Mouse (Mus musculus) adrenal gland, postnatal 4 days (tissue): ENCODE results near the gene Pi4ka. TPM values are rescaled to one million over a fixed set of nuclear protein-coding genes. Genes with fewer than 3 reads are reported as not detected.
A peak's percentile ranks its signal among the peaks of the same experiment; 100 is the strongest.
"Not testable (repeated sequence)": the region's sequence is repeated elsewhere in the genome, so short reads cannot be mapped to it uniquely, and the experiment has no call there.

Experiments
- DNase-seq, 2 experiments: peaks; one replicate each; pipeline ENCODE4 v3.0.0; 2021 to 2022; ENCODE audit warnings: low spot score in 2 of 2, mixed read lengths in 2 of 2
- total RNA-seq, 2 experiments: library from RNA; stranded (reverse); gene quantifications; 2 replicates each; pipeline ENCODE4 v1.2.3; 2021

Gene Pi4ka
- total RNA-seq, 2 experiments from 2014 or later = 65.0 to 70.9 TPM

DNA sequence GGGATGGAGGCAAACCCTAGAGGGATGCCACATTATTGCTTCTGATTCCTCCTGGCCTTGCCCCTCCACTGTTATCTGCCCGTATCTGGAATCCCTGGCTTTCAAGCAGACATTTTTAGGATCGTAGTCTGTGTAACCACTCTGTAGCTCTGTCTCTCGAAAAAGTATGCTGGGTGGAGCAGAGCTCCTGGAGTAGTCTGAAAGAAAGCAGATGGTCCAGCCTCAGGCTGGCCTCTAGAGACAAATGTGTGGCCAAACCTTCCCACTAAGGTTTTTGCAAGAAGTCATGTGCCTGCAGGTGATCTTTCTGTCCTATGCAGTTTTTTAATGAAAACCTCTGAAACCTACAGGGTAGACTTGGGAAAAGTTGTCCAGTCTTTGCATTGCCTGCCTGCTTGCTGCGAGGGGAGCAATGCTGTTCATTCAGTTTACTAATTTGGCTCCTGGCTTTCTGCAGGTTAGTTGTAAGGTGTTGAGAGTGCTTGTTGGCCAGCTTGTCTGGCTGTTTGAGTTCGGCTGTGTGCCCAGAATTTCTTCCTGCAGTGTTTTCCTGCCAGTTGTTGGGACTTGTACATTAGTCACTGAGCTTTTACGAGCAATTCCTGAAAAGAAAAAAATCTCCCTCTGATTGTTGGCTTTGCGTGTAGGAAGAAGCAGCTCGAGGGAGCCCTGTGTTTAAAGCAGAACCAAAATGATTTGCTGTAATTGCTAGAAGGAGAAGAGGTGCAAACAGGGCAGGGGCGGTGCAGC is 171.0 kb downstream of the Pi4ka start:
- no peak for DNase-seq

DNA sequence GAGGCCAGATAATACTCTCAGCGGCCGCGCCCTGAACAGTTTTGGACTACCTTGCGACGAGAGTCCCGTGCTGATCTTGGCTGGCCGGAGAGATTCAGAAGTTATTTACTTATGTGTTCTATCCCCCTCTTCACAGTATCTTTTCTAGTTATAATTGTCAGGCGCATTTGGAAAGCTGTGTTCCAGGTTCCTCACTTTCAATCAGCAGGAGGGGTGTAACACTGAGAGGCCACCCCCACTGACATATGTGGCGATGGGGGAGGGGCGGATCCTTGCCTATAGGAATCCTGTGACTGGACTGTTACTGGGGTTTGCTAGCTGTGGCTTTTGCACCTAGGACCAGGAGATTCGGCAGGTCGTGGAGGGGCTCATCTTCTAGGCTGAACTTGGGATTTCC is 171.6 kb downstream of the Pi4ka start:
- no peak for DNase-seq

DNA sequence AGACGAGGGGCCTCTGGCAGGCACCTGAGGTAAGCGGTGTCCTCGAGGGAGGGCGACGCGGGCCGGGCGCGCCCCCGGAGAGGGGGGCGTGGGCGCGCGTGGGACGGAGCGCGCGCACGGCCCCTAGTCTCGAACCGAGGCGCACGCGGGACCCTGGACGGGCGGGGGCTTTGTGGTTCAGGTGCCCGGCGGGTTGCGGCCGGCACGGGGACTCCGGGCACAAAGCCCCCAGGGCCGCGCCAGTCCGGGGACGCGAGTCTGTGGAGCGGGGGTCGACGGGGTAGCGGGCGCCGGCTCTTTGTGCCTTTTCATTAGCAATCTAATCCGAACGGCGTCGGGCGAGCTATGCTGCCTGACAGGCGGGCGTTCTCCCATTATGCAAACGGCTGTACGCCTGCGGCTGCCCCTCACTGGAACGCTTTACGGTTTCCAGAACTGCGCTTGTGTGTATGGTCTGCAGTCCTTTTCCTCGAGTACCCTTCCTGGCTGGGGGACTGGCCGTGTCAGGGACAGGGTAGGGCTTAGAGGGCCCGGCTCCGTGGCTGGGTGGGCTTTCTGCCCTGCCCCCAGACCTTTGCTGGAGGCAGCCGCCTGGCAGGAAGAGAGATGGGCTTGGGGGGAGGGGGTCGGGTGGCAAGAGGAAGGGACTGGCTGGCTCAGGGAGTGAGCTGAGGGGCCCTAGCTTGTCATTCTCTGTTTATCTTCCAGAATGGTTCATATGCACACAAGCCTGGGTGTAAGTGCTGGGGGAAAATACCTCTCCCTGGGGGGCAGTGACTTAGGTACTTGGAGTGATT is 172.2 kb downstream of the Pi4ka start:
- peak in 1 of 2 experiments; percentile 15 for DNase-seq

DNA sequence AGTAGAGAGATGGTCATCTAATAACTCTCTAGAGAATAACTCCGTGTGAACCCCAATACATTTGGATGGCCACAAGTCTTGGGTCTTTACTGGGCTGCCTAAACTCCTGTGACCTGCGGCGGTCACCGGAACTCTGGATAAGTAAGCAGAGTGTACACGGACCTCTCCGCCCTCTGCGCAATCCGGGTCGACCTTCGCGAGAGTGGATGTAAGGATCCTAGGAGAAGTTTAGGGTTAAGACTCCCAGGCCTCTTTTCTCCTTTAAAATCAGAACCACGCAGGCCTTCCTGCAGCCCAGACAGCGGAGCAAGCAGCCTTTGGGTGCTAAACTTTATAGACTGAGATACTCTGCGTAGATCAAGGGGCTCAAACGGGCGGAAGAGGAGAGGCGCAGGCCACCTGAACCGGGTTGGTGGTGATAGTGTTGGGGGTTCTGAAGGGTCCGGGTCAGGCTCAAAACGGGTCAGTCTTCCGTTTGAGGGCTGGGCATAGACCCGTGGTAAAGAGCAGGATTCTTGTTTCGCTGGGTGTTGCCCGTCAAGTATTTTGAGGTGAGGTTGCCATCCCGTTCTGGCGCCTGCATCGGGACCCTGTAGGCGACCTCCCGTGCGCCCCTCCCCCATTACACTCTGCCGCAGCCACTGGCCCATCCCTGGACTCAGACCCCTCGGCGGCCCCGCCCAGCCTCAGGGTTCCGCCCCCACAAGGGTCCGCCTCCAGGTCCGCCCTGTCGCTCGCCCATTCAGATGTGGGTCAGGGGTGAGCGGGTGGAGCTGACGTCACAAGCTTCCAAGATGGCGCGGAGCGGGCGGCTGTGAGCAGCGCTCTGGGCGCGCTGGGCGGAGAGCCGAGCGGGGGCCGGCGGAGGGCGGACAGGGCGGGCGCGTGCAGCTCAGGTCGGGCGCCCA is 173.1 kb downstream of the Pi4ka start, which contains the start of gene Hic2:
Gene Hic2 (plus strand): TSS at position 779 of the 908 bp plus-strand sequence.
- peak; percentile 88 to 91 for DNase-seq

DNA sequence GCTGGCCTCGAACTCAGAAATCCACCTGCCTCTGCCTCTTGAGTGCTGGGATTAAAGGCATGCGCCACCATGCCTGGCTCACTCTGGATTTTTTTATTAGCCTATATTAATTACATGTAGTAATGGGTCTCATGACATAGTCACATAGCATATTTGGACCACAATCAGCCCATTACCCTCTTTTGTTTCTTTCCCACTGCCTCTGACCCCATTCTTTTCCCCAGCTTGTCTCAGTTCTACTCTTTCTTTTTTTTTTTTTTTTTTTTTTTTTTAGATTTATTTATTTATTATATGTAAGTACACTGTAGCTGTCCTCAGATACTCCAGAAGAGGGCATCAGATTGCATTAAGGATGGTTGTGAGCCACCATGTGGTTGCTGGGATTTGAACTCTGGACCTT is 174.6 kb downstream of the Pi4ka start:
- DNase-seq = not testable (repeated sequence)

Other genes with a start within 250 kb of the Pi4ka start
- gene Ube2l3, start 203.7 kb downstream of the Pi4ka start, total RNA-seq = 100 to 1,000 TPM; 200 to 206 TPM
- under 1 TPM in 1 of 2 experiments, not detected in 1; 0.22 TPM for gene Rimbp3, start 197.7 kb downstream of the Pi4ka start, total RNA-seq
- 1 to 10 TPM; 5.6 TPM for gene Hic2, start 172.7 kb downstream of the Pi4ka start, total RNA-seq
- gene Tmem191c, start 130.2 kb downstream of the Pi4ka start, total RNA-seq = 10 to 100 TPM; 22.9 to 26.7 TPM
- 10 to 100 TPM in 1 of 2 experiments, 1 to 10 TPM in 1; 2.2 to 52.1 TPM for gene Serpind1, start 74.9 kb downstream of the Pi4ka start, total RNA-seq
- gene Snap29, start 328 bp downstream of the Pi4ka start, total RNA-seq = 10 to 100 TPM; 22.9 TPM
- 10 to 100 TPM; 32.1 to 35.0 TPM for gene Crkl, start 45.7 kb upstream of the Pi4ka start, total RNA-seq
- 1 to 10 TPM; 7.5 to 8.5 TPM for gene Aifm3, start 83.3 kb upstream of the Pi4ka start, total RNA-seq
- 10 to 100 TPM; 69.1 to 73.2 TPM for gene Lztr1, start 102.4 kb upstream of the Pi4ka start, total RNA-seq
- 10 to 100 TPM; 35.6 to 39.7 TPM for gene Thap7, start 124.8 kb upstream of the Pi4ka start, total RNA-seq
- under 1 TPM; 0.31 to 0.65 TPM for gene Lrrc74b, start 154.9 kb upstream of the Pi4ka start, total RNA-seq
- gene P2rx6, start 155.6 kb upstream of the Pi4ka start, total RNA-seq = under 1 TPM; 0.45 to 0.51 TPM
- 10 to 100 TPM; 17.9 to 21.9 TPM for gene Slc7a4, start 176.9 kb upstream of the Pi4ka start, total RNA-seq
- 10 to 100 TPM; 50.2 to 52.4 TPM for gene Smpd4, start 213.0 kb upstream of the Pi4ka start, total RNA-seq
- gene Ccdc74a, start 240.2 kb upstream of the Pi4ka start, total RNA-seq = 1 to 10 TPM; 6.2 to 6.5 TPM